Mouse (Mus musculus): Measurements from ENCODE around the gene Il17d.
A peak's percentile ranks its signal among the peaks of the same experiment; 100 is the strongest.

The Il17d gene

GRCm38 (mm10) chr14:57524671-57525387 lies at the start of gene Il17d:
TSS of gene Il17d (plus strand) at chr14:57524777.
- DNase-seq (ENCODE audit: low spot score) = no peak

- peak; percentile 45 for DNase-seq (ENCODE audit: low spot score)
These were observed 49.5 kb upstream of the Il17d start for GRCm38 (mm10) chr14:57475057-57475456.

- DNase-seq (ENCODE audit: low spot score) = no peak
These were observed 42.3 kb upstream of the Il17d start for GRCm38 (mm10) chr14:57482262-57482661.

- DNase-seq (ENCODE audit: low spot score) = no peak
These were observed 40.4 kb upstream of the Il17d start for GRCm38 (mm10) chr14:57484183-57484582.

GRCm38 (mm10) chr14:57489696-57490095 lies 34.9 kb upstream of the Il17d start:
- DNase-seq (ENCODE audit: low spot score) = no peak

GRCm38 (mm10) chr14:57493840-57494239 lies 30.7 kb upstream of the Il17d start:
- DNase-seq (ENCODE audit: low spot score) = no peak

GRCm38 (mm10) chr14:57503729-57504128 lies 20.8 kb upstream of the Il17d start:
- no peak for DNase-seq (ENCODE audit: low spot score)

- no peak for DNase-seq (ENCODE audit: low spot score)
These were observed 15.0 kb upstream of the Il17d start for GRCm38 (mm10) chr14:57509554-57509953.

- no peak for DNase-seq (ENCODE audit: low spot score)
These were observed 9.3 kb upstream of the Il17d start for GRCm38 (mm10) chr14:57515156-57515762.

- peak; percentile 69 for DNase-seq (ENCODE audit: low spot score)
These were observed 7.6 kb upstream of the Il17d start for GRCm38 (mm10) chr14:57517001-57517400.

- DNase-seq (ENCODE audit: low spot score) = no peak
These were observed 815 bp upstream of the Il17d start for GRCm38 (mm10) chr14:57523762-57524161.

- DNase-seq (ENCODE audit: low spot score) = peak; percentile 77
These were observed 942 bp downstream of the Il17d start for GRCm38 (mm10) chr14:57525388-57526049.

- DNase-seq (ENCODE audit: low spot score) = no peak
These were observed 1.6 kb downstream of the Il17d start for GRCm38 (mm10) chr14:57526050-57526623.

GRCm38 (mm10) chr14:57527122-57527521 lies 2.5 kb downstream of the Il17d start:
- no peak for DNase-seq (ENCODE audit: low spot score)

GRCm38 (mm10) chr14:57527598-57527997 lies 3.0 kb downstream of the Il17d start:
- no peak for DNase-seq (ENCODE audit: low spot score)

- peak; percentile 69 for DNase-seq (ENCODE audit: low spot score)
These were observed 4.7 kb downstream of the Il17d start for GRCm38 (mm10) chr14:57529086-57529785.

GRCm38 (mm10) chr14:57529786-57530515 lies 5.4 kb downstream of the Il17d start:
- DNase-seq (ENCODE audit: low spot score) = no peak

GRCm38 (mm10) chr14:57532577-57532976 lies 8.0 kb downstream of the Il17d start:
- DNase-seq (ENCODE audit: low spot score) = no peak

- DNase-seq (ENCODE audit: low spot score) = no peak
These were observed 8.6 kb downstream of the Il17d start for GRCm38 (mm10) chr14:57533214-57533613.

GRCm38 (mm10) chr14:57533841-57534240 lies 9.3 kb downstream of the Il17d start:
- no peak for DNase-seq (ENCODE audit: low spot score)

- DNase-seq (ENCODE audit: low spot score) = no peak
These were observed 9.8 kb downstream of the Il17d start for GRCm38 (mm10) chr14:57534346-57534745.

GRCm38 (mm10) chr14:57534961-57535360 lies 10.4 kb downstream of the Il17d start:
- no peak for DNase-seq (ENCODE audit: low spot score)
